Mouse (Mus musculus): ENCODE data around the gene Gnptab. TPM values are rescaled to one million over a fixed set of nuclear protein-coding genes. Genes with fewer than 3 reads are reported as not detected.
"Not testable (repeated sequence)": the region's sequence is repeated elsewhere in the genome, so short reads cannot be mapped to it uniquely, and the experiment has no call there.

Gnptab gene
- polyA plus RNA-seq, 1 experiment from 2014 or later, result 13.1 TPM

GRCm38 (mm10) chr10:88356114-88356982, 22.6 kb upstream of the Gnptab start:
- Histone ChIP-seq H3K9ac (peak overlapping the region; percentile 55), H3K4me3 (peak overlapping the region; percentile 54), H3K27me3 (peaks cover 24% of the 10 kb centered on the region; the same call in 1 of the 2 replicates), H3K27ac (no peak overlapping the region), H3K9me3 (no peaks in the 10 kb centered on the region), H3K4me1 (no peaks in the 10 kb centered on the region), H3K4me2 (replicated peaks) (peak overlapping the region; percentile 91), H3K36me3 (no peaks in the 10 kb centered on the region)
- 8% methylated on average over 21 of the region's 21 CpGs for WGBS
- no peak for ATAC-seq (ENCODE audit: insufficient number of reproducible peaks, insufficient read depth, low FRiP score, low TSS enrichment)

- no peaks in the 10 kb centered on the region for H3K36me3 ChIP-seq
- WGBS, result 3% methylated on average over 46 of the region's 47 CpGs
- no peaks in the 10 kb centered on the region for H3K9me3 ChIP-seq
- H3K4me3 ChIP-seq, result peak overlapping the region; percentile 54
- H3K4me2 ChIP-seq (replicated peaks), result peak overlapping the region; percentile 91
- H3K4me1 ChIP-seq, result no peaks in the 10 kb centered on the region
- H3K27ac ChIP-seq, result no peak overlapping the region
- peaks cover 24% of the 10 kb centered on the region; the same call in 1 of the 2 replicates for H3K27me3 ChIP-seq
- peak overlapping the region; percentile 55 for H3K9ac ChIP-seq
- 0 out of 2 replicates have a peak, but pooled peaks have one; percentile 67 for ATAC-seq (ENCODE audit: insufficient number of reproducible peaks, insufficient read depth, low FRiP score, low TSS enrichment)
Observed at GRCm38 (mm10) chr10:88356983-88357559, 21.9 kb upstream of the Gnptab start.

GRCm38 (mm10) chr10:88362218-88362617, 16.7 kb upstream of the Gnptab start:
- Histone ChIP-seq H3K36me3 (no peaks in the 10 kb centered on the region), H3K4me1 (no peaks in the 10 kb centered on the region), H3K9me3 (no peaks in the 10 kb centered on the region), H3K9ac (no peak overlapping the region), H3K27ac (no peak overlapping the region), H3K4me2 (replicated peaks) (no peak overlapping the region), H3K4me3 (no peak overlapping the region), H3K27me3 (peaks cover 7% of the 10 kb centered on the region; the same call in 1 of the 2 replicates)
- ATAC-seq (ENCODE audit: insufficient number of reproducible peaks, insufficient read depth, low FRiP score, low TSS enrichment), result no peak
- 68% methylated on average over 1 of the region's 1 CpGs for WGBS

GRCm38 (mm10) chr10:88364221-88364620, 14.7 kb upstream of the Gnptab start:
- no peaks in the 10 kb centered on the region for H3K9me3 ChIP-seq
- no peak overlapping the region for H3K9ac ChIP-seq
- H3K27ac ChIP-seq, result no peak overlapping the region
- no peaks in the 10 kb centered on the region for H3K27me3 ChIP-seq
- H3K4me1 ChIP-seq, result no peaks in the 10 kb centered on the region
- no peaks in the 10 kb centered on the region for H3K36me3 ChIP-seq
- no peak overlapping the region for H3K4me3 ChIP-seq
- ATAC-seq (ENCODE audit: insufficient number of reproducible peaks, insufficient read depth, low FRiP score, low TSS enrichment), result no peak
- 81% methylated on average over 3 of the region's 3 CpGs for WGBS
- no peak overlapping the region for H3K4me2 ChIP-seq (replicated peaks)

- Histone ChIP-seq H3K27ac (no peak overlapping the region), H3K4me1 (no peaks in the 10 kb centered on the region), H3K9me3 (no peaks in the 10 kb centered on the region), H3K4me3 (no peak overlapping the region), H3K36me3 (no peaks in the 10 kb centered on the region), H3K9ac (no peak overlapping the region), H3K4me2 (replicated peaks) (no peak overlapping the region), H3K27me3 (no peaks in the 10 kb centered on the region)
- 46% methylated on average over 4 of the region's 4 CpGs for WGBS
- ATAC-seq (ENCODE audit: insufficient number of reproducible peaks, insufficient read depth, low FRiP score, low TSS enrichment), result no peak
Observed at GRCm38 (mm10) chr10:88369233-88369632, 9.7 kb upstream of the Gnptab start.

GRCm38 (mm10) chr10:88371793-88372192, 7.1 kb upstream of the Gnptab start:
- ATAC-seq (ENCODE audit: insufficient number of reproducible peaks, insufficient read depth, low FRiP score, low TSS enrichment), result no peak
- Histone ChIP-seq H3K4me1 (no peaks in the 10 kb centered on the region), H3K9me3 (no peaks in the 10 kb centered on the region), H3K36me3 (no peaks in the 10 kb centered on the region), H3K27me3 (no peaks in the 10 kb centered on the region), H3K4me2 (replicated peaks) (no peak overlapping the region), H3K4me3 (no peak overlapping the region), H3K9ac (no peak overlapping the region), H3K27ac (no peak overlapping the region)
- WGBS, result 9% methylated on average over 2 of the region's 2 CpGs

- no peak overlapping the region for H3K9ac ChIP-seq
- 89% methylated on average over 4 of the region's 4 CpGs for WGBS
- H3K27ac ChIP-seq, result no peak overlapping the region
- no peaks in the 10 kb centered on the region for H3K9me3 ChIP-seq
- H3K4me3 ChIP-seq, result no peak overlapping the region
- ATAC-seq (ENCODE audit: insufficient number of reproducible peaks, insufficient read depth, low FRiP score, low TSS enrichment), result no peak
- H3K4me1 ChIP-seq, result no peaks in the 10 kb centered on the region
- H3K36me3 ChIP-seq, result no peaks in the 10 kb centered on the region
- no peak overlapping the region for H3K4me2 ChIP-seq (replicated peaks)
- no peaks in the 10 kb centered on the region for H3K27me3 ChIP-seq
Observed at GRCm38 (mm10) chr10:88372436-88372835, 6.5 kb upstream of the Gnptab start.

- H3K4me1 ChIP-seq; H3K27ac ChIP-seq; H3K9ac ChIP-seq; H3K4me3 ChIP-seq; H3K36me3 ChIP-seq; ATAC-seq (ENCODE audit: insufficient number of reproducible peaks, insufficient read depth, low FRiP score, low TSS enrichment); H3K27me3 ChIP-seq; H3K4me2 ChIP-seq (replicated peaks); H3K9me3 ChIP-seq: not testable (repeated sequence)
- 69% methylated on average over 2 of the region's 2 CpGs for WGBS
Observed at GRCm38 (mm10) chr10:88372945-88373344, 6.0 kb upstream of the Gnptab start.

GRCm38 (mm10) chr10:88374984-88375383, 3.9 kb upstream of the Gnptab start:
- Histone ChIP-seq H3K4me1 (peaks cover under 1% of the 10 kb centered on the region; the same call in 1 of the 2 replicates), H3K27me3 (no peaks in the 10 kb centered on the region), H3K27ac (no peak overlapping the region), H3K4me3 (no peak overlapping the region), H3K9me3 (no peaks in the 10 kb centered on the region), H3K4me2 (replicated peaks) (no peak overlapping the region), H3K9ac (no peak overlapping the region), H3K36me3 (no peaks in the 10 kb centered on the region)
- 24% methylated on average over 10 of the region's 10 CpGs for WGBS
- no peak for ATAC-seq (ENCODE audit: insufficient number of reproducible peaks, insufficient read depth, low FRiP score, low TSS enrichment)

- no peaks in the 10 kb centered on the region for H3K36me3 ChIP-seq
- H3K4me3 ChIP-seq, result no peak overlapping the region
- H3K4me2 ChIP-seq (replicated peaks), result peak overlapping the region; percentile 16; the same call in 1 of the 2 replicates
- H3K9me3 ChIP-seq, result no peaks in the 10 kb centered on the region
- peaks cover 9% of the 10 kb centered on the region; the same call in 1 of the 2 replicates for H3K4me1 ChIP-seq
- no peak overlapping the region for H3K27ac ChIP-seq
- no peaks in the 10 kb centered on the region for H3K27me3 ChIP-seq
- no peak for ATAC-seq (ENCODE audit: insufficient number of reproducible peaks, insufficient read depth, low FRiP score, low TSS enrichment)
- no peak overlapping the region for H3K9ac ChIP-seq
- WGBS, result 6% methylated on average over 11 of the region's 11 CpGs
Observed at GRCm38 (mm10) chr10:88376770-88377169, 2.2 kb upstream of the Gnptab start.

- Histone ChIP-seq H3K36me3 (no peaks in the 10 kb centered on the region), H3K9me3 (no peaks in the 10 kb centered on the region), H3K4me3 (no peak overlapping the region), H3K9ac (no peak overlapping the region), H3K27ac (no peak overlapping the region), H3K27me3 (no peaks in the 10 kb centered on the region), H3K4me2 (replicated peaks) (no peak overlapping the region), H3K4me1 (peaks cover 9% of the 10 kb centered on the region; the same call in 1 of the 2 replicates)
- WGBS, result 77% methylated on average over 4 of the region's 4 CpGs
- ATAC-seq (ENCODE audit: insufficient number of reproducible peaks, insufficient read depth, low FRiP score, low TSS enrichment), result no peak
Observed at GRCm38 (mm10) chr10:88377666-88378065, 1.3 kb upstream of the Gnptab start.

GRCm38 (mm10) chr10:88380002-88380401, 1.1 kb downstream of the Gnptab start:
- Histone ChIP-seq H3K4me1 (peaks cover 9% of the 10 kb centered on the region; the same call in 1 of the 2 replicates), H3K4me2 (replicated peaks) (peak overlapping the region; percentile 82), H3K36me3 (no peaks in the 10 kb centered on the region), H3K4me3 (peak overlapping the region; percentile 78), H3K27ac (no peak overlapping the region), H3K9ac (peak overlapping the region; percentile 77), H3K27me3 (no peaks in the 10 kb centered on the region; the same call in 1 of the 2 replicates), H3K9me3 (no peaks in the 10 kb centered on the region)
- ATAC-seq (ENCODE audit: insufficient number of reproducible peaks, insufficient read depth, low FRiP score, low TSS enrichment), result no peak
- WGBS, result 2% methylated on average over 11 of the region's 11 CpGs
